Mouse (Mus musculus): Measurements from ENCODE around the gene Best3. TPM values are rescaled to one million over a fixed set of nuclear protein-coding genes. Genes with fewer than 3 reads are reported as not detected.

Gene Best3
- polyA plus RNA-seq, 1 experiment: 0.11 TPM

DNA sequence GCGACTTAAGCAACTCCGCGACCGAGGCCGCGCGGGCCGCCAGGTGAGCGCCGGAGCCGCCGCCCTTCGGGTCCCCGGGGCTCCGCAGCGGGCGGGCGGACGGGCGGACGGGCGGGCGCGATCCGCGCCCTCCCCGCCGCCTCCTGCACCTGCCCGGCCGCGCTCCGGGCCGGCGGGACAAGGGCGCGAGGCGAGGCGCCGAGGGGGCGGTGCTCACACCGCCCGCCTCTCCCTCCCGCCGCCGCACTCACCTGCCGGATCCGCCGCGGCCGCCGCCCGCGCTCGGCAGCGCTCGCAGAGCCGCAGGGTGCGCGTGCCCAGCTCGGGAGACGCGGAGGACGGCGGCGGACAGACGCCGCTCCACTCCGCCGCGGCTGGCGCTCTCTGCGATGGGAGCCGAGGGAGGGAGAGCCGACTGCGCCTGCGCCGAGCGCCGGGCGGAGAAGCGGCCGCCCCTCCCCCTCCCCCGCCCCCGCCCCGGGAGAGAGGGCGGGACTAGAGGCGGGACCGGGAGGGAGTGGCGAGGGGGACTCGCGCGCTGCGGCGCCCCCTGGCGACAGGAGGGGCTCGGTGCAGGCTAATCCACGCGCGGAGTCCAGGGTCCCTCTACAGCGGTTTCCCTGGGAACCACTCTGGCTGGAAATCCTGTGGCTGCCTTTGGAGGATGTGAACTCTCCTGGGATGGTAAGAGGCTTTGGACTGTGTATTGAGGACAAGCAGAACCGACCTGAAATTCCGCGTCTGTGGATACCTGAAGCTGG, 35.9 kb upstream of the Best3 start, which contains the start of gene Rab3ip:
TSS of gene Rab3ip (minus strand) at position 761 of the 761 bp plus-strand sequence.
- peak; percentile 89 for DNase-seq
- WGBS: 1% methylated on average over 100 of the region's 103 CpGs
- Histone ChIP-seq H3K4me1 (replicated peaks; ENCODE audit: control insufficient read depth, insufficient read depth, low read length) (peaks cover 8% of the 10 kb centered on the region), H3K27ac (ENCODE audit: control insufficient read depth, insufficient read depth, low read length) (0 out of 2 replicates have a peak within 1 kb of the TSS, but pooled peaks have one; percentile 12), H3K27me3 (ENCODE audit: control insufficient read depth, insufficient read depth, low read length) (no peaks in the 10 kb centered on the region), H3K36me3 (ENCODE audit: control insufficient read depth, insufficient read depth, low read length) (no peaks in the 10 kb centered on the region), H3K4me3 (ENCODE audit: control insufficient read depth, insufficient read depth, low read length) (peak within 1 kb of the TSS; percentile 62)
- TF ChIP-seq POLR2A (IDR thresholded peaks at IDR 0.05; ENCODE audit: control insufficient read depth, extremely low read depth, insufficient read depth, low read length, poor library complexity) (peak; percentile 88), CTCF (IDR thresholded peaks at IDR 0.05; ENCODE audit: borderline replicate concordance, control insufficient read depth, extremely low read depth, insufficient read depth, low read length, poor library complexity) (peak; percentile 88)

DNA sequence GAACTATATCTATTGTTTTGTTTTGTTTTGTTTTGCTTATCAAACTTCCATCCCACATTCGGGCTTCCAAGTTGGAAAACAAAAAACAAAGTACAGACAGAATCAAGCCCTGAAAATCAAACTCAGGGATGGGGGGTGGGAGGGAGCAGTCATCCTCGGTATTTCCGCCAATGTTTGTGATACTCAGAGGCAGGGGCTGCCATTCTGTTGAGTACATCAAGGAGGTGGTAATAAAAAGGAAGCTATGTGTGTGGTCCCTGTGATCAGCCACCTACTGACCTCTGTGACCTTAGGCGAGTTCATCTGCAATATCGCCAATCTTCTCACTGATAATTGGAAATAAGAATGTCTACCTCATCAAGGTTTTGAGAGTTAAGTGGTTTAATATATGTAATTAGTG, 35.2 kb upstream of the Best3 start:
- no peak for TF ChIP-seq CTCF (IDR thresholded peaks at IDR 0.05; ENCODE audit: borderline replicate concordance, control insufficient read depth, extremely low read depth, insufficient read depth, low read length, poor library complexity)
- Histone ChIP-seq H3K4me1 (replicated peaks; ENCODE audit: control insufficient read depth, insufficient read depth, low read length) (peaks cover 7% of the 10 kb centered on the region), H3K27ac (ENCODE audit: control insufficient read depth, insufficient read depth, low read length) (no peak overlapping the region), H3K27me3 (ENCODE audit: control insufficient read depth, insufficient read depth, low read length) (no peaks in the 10 kb centered on the region), H3K4me3 (ENCODE audit: control insufficient read depth, insufficient read depth, low read length) (peak overlapping the region; percentile 15; the same call in 1 of the 2 replicates), H3K36me3 (ENCODE audit: control insufficient read depth, insufficient read depth, low read length) (no peaks in the 10 kb centered on the region)
- 20% methylated on average over 5 of the region's 5 CpGs for WGBS
- DNase-seq: no peak

DNA sequence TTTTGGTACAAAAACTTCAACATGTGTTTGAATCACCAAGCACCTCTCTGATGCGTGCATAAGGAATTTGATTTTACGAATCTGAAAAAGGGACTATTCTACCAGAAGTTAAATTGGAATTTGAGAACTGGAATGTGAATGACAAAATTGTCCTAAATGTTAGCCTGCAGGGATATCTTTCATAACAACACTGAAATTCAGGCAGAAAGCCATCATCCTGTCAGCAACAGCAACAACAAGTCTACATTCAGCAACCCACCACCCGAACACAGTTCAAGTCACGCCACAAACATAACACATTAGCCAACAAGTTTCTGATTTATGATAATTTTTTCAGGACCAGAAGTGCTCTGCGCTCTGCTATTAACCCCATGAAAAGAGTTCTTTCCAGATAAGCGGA, 30.9 kb upstream of the Best3 start:
- no peak overlapping the region for H3K27ac ChIP-seq (ENCODE audit: control insufficient read depth, insufficient read depth, low read length)
- DNase-seq: no peak
- TF ChIP-seq POLR2A (IDR thresholded peaks at IDR 0.05; ENCODE audit: control insufficient read depth, extremely low read depth, insufficient read depth, low read length, poor library complexity): no peak

DNA sequence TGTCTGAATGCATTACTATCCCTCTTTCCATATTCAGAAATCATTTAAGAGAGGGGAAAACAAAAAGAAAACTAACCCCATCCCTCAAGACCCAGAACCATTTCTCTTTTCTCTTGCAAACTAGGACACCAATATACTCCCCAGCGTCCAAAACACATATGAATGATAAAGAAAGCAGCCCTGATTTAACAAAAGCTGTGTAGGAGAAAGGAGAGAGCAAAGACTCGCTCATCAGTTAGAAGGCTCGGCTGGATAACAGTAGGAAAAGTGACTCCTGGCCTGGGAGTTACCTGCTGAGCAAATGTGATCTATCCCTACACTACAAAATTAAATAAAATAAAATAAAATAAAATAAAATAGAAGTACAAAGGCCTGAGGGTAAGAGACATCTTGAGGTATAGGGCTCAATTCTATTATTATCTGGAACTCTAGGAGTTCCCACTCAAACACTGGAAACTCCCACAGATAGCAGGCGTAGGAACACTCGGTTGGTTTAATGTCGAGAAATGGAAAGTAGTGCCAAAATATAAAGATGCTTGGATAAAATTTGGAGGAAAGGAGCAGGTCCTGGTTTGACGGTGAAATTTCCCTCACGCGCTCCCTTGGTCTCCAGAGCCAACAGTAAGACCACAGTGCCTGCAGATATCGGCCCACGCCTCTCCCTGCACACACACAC, 29.5 kb upstream of the Best3 start:
- Histone ChIP-seq H3K27me3 (ENCODE audit: control insufficient read depth, insufficient read depth, low read length) (no peaks in the 10 kb centered on the region), H3K36me3 (ENCODE audit: control insufficient read depth, insufficient read depth, low read length) (no peaks in the 10 kb centered on the region), H3K27ac (ENCODE audit: control insufficient read depth, insufficient read depth, low read length) (no peak overlapping the region), H3K4me1 (replicated peaks; ENCODE audit: control insufficient read depth, insufficient read depth, low read length) (no peaks in the 10 kb centered on the region), H3K4me3 (ENCODE audit: control insufficient read depth, insufficient read depth, low read length) (no peak overlapping the region)
- no peak for DNase-seq
- 97% methylated on average over 11 of the region's 11 CpGs for WGBS
- TF ChIP-seq CTCF (IDR thresholded peaks at IDR 0.05; ENCODE audit: borderline replicate concordance, control insufficient read depth, extremely low read depth, insufficient read depth, low read length, poor library complexity) (no peak), POLR2A (IDR thresholded peaks at IDR 0.05; ENCODE audit: control insufficient read depth, extremely low read depth, insufficient read depth, low read length, poor library complexity) (no peak)

More for the DNA sequence above, 30.9 kb upstream of the Best3 start:
- Histone ChIP-seq H3K4me3 (ENCODE audit: control insufficient read depth, insufficient read depth, low read length) (no peak overlapping the region), H3K27me3 (ENCODE audit: control insufficient read depth, insufficient read depth, low read length) (no peaks in the 10 kb centered on the region), H3K4me1 (replicated peaks; ENCODE audit: control insufficient read depth, insufficient read depth, low read length) (peaks cover 2% of the 10 kb centered on the region; the same call in 1 of the 2 replicates), H3K36me3 (ENCODE audit: control insufficient read depth, insufficient read depth, low read length) (no peaks in the 10 kb centered on the region)
- WGBS: 96% methylated on average over 6 of the region's 6 CpGs

DNA sequence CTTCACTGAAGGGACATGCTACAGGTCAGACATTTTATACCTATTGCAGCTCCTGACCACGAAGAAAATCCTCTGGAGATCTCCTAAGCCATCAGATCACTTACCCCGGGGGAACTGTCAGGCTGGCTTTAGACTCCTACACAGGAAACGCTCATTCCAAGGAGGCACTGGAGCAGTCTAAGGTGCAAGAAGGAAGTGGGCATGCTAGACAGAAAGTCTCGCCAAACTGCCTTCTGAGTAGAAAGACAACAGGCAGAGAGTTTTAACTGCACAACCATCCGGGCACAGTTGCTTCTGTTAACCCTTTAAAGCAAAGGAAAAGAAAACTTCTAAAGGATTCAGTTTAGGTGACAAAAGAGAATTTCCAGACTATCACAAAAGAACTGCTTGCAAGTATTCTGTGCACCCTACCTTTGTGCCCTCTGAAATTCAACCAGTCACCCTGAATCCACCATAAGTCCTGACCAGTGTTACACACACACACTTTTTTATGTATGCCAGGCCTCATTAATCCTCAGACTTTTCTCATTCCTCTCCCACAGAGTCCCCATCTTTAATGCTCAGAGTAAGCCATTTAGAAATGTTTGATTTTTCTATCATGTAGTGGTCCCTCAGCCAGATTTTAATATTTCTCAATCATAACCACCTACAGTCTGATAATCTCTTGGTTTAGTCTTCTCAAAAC, 28.1 kb upstream of the Best3 start:
- Histone ChIP-seq H3K36me3 (ENCODE audit: control insufficient read depth, insufficient read depth, low read length) (no peaks in the 10 kb centered on the region), H3K27ac (ENCODE audit: control insufficient read depth, insufficient read depth, low read length) (no peak overlapping the region), H3K4me1 (replicated peaks; ENCODE audit: control insufficient read depth, insufficient read depth, low read length) (no peaks in the 10 kb centered on the region), H3K27me3 (ENCODE audit: control insufficient read depth, insufficient read depth, low read length) (no peaks in the 10 kb centered on the region), H3K4me3 (ENCODE audit: control insufficient read depth, insufficient read depth, low read length) (no peak overlapping the region)
- TF ChIP-seq CTCF (IDR thresholded peaks at IDR 0.05; ENCODE audit: borderline replicate concordance, control insufficient read depth, extremely low read depth, insufficient read depth, low read length, poor library complexity) (no peak), POLR2A (IDR thresholded peaks at IDR 0.05; ENCODE audit: control insufficient read depth, extremely low read depth, insufficient read depth, low read length, poor library complexity) (no peak)
- no peak for DNase-seq
- WGBS: 18% methylated on average over 5 of the region's 5 CpGs

DNA sequence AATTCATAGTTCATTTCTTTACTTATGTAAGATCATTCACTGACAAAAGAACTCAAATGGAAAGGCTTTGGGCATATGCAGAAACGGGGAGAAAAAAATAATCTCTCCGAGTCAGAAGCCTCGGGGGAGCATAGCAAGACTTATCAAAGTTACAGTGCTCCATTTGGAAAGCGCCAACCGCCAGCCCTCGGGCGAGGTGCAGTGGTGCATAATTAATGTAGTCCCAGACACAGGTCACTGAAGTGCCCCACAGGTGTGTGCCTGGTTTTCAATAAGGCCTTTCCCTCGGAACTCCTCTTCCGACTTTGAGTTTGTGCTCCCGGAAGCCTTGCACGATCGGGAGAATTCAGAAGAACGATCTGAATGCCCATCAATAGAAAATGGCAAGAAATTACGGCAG, 24.0 kb upstream of the Best3 start:
- Histone ChIP-seq H3K4me1 (replicated peaks; ENCODE audit: control insufficient read depth, insufficient read depth, low read length) (no peaks in the 10 kb centered on the region), H3K27me3 (ENCODE audit: control insufficient read depth, insufficient read depth, low read length) (no peaks in the 10 kb centered on the region), H3K27ac (ENCODE audit: control insufficient read depth, insufficient read depth, low read length) (no peak overlapping the region), H3K4me3 (ENCODE audit: control insufficient read depth, insufficient read depth, low read length) (no peak overlapping the region), H3K36me3 (ENCODE audit: control insufficient read depth, insufficient read depth, low read length) (no peaks in the 10 kb centered on the region)
- TF ChIP-seq CTCF (IDR thresholded peaks at IDR 0.05; ENCODE audit: borderline replicate concordance, control insufficient read depth, extremely low read depth, insufficient read depth, low read length, poor library complexity): no peak
- no peak for TF ChIP-seq POLR2A (IDR thresholded peaks at IDR 0.05; ENCODE audit: control insufficient read depth, extremely low read depth, insufficient read depth, low read length, poor library complexity)
- 96% methylated on average over 14 of the region's 14 CpGs for WGBS
- no peak for DNase-seq

All from thymus, adult 2 months (tissue).